Mouse (Mus musculus): ENCODE measurements at regions not wholly inside any gene's neighbourhood (a gene's known extent, or its start where the extent isn't known, plus 50 kb on each side); places are given as distances from the start of the nearest gene placed in this dataset.

DNA sequence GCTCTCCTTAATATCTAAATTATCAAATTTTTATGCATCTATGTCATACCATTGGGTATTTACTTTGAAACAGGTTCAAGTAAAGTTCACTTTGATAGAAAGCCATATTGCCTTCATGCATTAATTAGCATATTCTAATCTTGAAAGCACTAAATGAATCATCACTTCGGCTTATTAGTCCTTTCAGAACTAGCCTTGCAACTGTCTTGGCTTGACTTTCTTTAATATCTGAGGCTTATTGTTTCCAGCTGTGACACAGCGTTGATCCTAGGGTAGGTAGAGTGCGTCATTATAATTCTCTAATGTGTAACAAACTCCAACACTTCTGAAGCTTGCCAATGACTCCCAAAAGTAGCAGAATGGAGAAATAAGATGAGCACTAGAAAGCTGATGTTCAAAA is 169.9 kb upstream of the Dab2 start:
- in situ Hi-C loops (cut with MboI, MseI) = no loop called here

DNA sequence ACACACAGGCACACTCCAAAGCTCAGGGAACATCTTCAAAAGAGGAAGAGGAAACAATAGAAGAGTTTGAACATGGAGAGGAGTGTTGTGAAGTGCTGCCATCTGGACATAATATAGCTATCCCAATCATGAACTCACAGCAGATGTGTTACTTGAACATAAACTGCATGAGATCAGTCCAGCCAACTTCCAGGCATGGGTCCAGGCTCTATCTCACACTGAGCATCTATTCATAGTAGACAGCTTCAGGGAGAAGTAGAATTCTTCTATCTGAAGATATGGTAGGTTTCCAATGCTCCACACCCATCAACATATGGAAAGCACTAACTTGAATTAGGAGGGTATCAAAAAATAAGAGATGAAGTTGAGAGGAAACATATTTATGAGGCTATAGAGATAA is 167.4 kb upstream of the Dab2 start:
- in situ Hi-C loops (cut with MboI, MseI) = no loop called here

DNA sequence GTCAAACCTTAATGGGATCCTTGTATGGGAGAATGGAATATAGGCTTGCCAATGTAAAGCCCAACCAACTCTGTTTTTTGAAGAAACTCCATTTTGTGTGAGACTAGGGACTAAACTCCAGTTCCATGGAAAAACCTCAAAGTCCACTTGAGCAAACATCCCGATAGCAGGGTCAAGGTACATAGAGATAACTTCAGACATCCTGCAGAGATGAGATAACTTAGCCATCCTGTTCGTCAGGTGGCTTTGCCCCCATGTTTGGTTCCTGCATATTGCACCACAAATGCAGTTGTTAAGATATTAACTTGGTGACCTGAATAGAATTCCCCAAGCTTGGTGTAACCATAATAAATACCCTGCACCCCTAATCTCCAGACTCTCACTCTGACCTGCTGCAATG is 154.5 kb upstream of the Dab2 start:
- in situ Hi-C loops (cut with MboI, MseI) = no loop called here

DNA sequence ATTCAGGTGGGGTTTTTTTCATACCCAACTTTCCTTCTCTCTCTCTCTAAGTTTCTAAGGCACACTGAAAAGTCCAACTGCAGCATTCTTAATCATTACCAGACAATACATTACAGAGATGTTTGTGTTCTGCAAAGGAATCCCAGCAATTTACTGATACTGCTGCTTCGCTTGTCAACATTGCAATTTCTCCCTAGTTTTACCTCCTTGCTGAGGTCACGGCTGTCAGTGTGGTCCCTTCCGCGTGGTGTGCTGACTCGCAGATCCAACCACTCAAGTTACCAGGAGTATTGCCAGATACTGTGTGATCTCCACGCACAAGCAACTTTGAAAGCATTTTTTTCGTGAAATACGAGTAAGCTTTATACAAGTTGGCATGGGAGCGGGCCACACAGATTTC is 144.9 kb upstream of the Dab2 start:
- in situ Hi-C loops (cut with MboI, MseI) = no loop called here

DNA sequence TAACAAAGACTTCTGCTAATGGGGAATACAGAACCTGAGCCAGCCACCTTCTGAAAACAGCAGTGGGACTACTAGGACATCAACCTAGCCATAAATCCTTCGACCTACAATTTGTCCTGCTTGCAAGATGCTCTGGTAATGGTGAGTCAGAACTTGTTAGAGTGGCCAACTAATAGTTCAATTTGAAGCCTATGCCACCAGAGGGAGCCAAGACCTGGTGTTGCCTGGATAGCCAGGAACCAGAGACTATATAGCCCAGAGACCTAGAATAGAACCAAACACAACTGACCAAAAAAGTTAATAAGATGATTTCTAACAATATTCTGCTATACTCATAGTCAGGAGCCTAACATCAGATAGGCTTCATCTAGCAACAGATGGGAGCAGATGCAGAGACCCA is 119.3 kb upstream of the Dab2 start:
- in situ Hi-C loops (cut with MboI, MseI) = no loop called here

DNA sequence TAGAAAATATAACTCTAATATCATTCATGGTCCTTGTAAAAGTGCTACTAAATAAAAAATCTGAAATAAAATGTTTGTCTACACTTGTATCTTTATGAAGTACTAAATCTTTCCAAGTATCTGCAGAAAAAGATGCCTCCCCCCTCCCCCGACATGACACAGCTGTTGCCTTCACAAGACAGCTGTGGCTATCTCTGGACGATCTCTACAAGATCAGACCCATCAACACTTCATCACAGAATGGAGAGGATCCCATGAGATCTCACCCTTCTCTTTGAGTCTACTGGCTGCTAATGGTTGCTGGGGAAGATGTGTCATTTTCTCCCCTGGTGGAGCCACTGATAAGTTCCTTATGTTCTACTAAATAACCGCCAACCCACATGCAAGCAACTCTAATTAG is 116.0 kb upstream of the Dab2 start:
- in situ Hi-C loops (cut with MboI, MseI) = no loop called here

DNA sequence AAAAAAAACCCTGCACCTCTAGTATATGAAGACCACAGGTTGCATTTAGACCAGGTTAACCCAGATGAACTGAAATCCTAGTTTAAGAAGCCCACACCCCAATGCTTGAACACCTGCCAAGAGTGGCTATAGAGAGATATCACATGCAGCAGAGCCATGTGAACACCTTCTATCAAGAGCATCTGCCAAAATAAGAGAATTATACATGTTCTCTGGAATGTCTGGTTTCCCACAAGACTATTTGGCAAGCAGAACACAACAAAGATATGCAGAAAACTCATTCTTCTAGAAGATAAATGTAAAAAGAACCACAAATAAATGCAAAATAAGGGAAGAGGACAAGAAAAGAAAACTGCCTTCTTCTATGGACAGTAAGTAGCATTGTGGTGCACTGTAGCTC is 107.7 kb upstream of the Dab2 start:
- in situ Hi-C loops (cut with MboI, MseI) = no loop called here

DNA sequence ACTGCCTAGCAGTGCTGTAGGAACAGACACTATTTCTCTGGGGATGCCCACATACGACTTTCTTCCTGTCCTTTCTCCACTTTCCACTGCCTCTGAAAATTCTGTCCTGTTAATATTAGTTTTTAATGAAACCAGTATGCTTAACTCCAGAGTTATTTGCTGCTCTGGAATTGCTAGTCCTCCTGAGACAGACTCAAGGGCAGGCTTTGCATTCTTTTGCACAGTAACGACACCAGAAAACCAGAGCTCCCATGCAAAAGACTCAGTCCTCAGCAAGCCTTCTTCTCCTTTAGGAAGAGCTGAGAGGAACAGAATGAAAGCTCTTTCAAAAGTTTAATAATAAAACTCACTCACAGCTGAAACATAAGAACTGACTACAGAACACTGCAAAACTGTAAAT is 92.3 kb upstream of the Dab2 start:
- in situ Hi-C loops (cut with MboI, MseI) = loop anchor here (10.0 kb wide), 2 partner anchors 982 to 1122 kb away; no protein-coding TSS in a partner anchor

DNA sequence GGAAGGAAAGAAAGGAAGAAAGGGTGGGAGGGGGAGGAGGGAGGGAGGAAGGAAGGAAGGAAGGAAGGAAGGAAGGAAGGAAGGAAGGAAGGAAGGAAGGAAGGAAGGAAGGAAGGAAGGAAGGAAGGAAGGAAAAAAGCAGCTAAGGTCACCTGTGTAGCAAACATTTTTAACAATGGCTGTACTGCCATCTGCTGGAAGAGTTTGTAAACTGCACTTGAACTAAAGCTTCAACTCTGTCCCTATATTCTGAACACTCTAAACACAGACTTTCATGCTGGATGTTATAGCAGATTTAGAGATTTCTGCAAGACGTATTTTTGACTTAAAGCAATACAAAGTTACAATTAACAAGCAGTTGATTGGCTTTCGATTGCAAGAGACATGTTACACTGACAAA is 90.3 kb upstream of the Dab2 start:
- in situ Hi-C loops (cut with MboI, MseI) = loop anchor here (10.0 kb wide), 2 partner anchors 984 to 1124 kb away; no protein-coding TSS in a partner anchor

DNA sequence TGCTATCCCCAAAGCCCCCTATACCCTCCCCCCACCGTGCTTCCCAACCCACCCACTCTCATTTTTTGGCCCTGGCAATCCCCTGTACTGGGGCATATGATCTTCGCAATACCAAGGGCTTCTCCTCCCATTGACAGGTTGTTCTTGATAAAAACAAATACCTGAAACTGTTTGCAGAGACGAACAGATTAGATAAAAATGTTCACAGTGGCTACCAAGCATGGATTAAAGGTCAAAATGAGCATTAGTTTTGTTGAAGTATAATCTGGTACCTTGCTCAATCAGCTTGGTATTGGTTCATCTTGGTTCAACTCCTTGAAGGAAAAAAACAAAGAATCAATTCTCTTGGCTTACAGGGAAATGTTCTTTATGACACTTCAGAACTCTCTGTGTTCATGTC is 81.5 kb upstream of the Dab2 start:
- in situ Hi-C loops (cut with MboI, MseI) = no loop called here

DNA sequence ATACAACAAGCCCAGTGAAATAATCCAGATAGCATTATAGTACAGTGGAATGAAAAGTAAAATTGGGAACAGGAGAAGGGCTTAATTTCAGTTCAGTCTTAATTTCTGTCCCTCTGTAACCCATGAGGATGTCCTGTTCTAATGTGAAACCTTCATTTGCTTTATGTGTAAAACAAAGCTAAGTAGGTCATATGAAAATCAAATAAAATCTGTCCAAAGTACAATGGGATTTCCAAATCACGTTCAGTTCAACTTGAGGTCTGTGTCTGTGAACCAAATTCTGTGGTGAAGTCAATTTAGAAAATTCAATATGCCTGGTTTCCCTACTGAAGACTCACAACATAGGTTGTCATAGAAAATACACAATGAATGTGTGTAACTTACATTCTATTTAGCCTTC is 74.4 kb upstream of the Dab2 start:
- in situ Hi-C loops (cut with MboI, MseI) = loop anchor here (25.0 kb wide), 1 partner anchor 412 kb away; no protein-coding TSS in a partner anchor

DNA sequence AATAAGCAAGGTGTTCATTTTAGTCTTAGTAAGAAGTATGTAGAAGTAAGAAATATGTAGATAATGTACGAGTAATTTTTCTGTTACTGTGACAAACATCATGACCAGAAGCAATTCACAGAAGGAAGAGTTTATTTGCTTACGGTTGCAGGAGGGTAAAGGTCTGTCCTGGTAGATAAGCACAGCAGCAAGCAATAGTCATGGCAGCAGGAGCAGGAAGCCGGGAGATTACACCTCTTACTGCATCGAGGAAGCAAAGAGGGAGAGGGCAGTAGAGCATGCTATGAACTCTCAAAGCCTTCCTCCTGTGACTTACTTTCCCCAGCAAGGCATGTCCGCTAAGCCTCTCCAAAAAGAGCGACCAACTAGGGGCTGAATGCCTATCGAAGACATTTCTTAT is 69.0 kb upstream of the Dab2 start:
- in situ Hi-C loops (cut with MboI, MseI) = loop anchor here (25.0 kb wide), 1 partner anchor 407 kb away; no protein-coding TSS in a partner anchor

DNA sequence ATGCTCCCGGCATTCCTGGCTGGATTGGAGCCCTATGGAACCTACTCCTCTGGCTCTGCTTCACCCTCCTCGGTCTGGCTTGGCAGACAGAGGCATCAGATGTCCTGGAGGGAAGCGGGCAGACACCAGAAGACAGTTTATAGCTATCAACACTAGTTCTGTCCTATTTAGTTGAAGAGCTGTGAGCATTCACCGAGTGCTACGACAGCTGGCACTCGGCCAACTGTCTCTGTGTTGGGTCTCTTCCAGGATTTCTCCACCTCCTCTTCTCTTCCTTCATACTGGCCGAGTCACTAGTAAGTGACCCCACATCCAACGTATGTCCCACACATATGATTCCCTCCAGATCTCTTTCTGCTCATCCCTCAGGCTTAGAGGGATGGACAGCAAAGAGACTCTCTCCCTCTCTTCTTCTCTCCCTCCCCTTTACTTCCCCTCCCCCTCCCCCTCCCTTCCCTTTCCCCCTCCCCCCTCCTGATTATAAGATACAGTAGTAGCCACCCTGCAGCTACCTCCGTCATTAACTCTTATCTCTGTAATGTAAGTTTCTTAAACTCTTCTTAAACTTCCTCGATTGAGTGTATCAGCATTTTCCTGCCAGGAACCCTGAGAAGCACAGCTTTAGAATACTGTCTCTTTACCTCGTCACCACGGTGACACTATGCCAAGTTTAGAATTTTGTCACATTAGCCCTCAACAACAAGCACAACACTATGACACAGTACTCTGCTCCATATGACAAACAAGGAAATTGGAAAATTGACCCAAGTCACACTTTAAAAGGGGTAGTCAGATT is 68.1 kb upstream of the Dab2 start:
- in situ Hi-C loops (cut with MboI, MseI) = loop anchor here (25.0 kb wide), 1 partner anchor 406 kb away; no protein-coding TSS in a partner anchor

DNA sequence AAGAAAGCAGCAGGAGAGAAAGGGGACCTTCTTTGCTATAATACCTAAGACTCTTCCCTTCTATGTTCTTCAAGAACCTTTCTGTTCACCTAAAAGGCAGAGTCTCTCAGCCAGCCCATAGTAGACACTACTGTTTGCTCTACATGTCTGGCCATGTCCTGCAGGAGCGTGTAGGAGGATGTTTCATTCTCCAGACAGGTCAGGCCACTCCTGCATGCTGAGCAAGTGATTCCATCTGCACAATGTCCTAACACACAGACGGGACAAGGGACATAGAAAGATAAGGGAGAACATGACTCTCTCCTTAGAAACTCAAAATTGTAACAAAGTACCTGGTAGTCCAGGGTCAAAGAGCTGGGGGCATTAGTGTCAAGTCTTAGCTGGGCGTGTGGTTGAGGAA is 66.0 kb upstream of the Dab2 start:
- in situ Hi-C loops (cut with MboI, MseI) = loop anchor here (25.0 kb wide), 1 partner anchor 404 kb away; no protein-coding TSS in a partner anchor

DNA sequence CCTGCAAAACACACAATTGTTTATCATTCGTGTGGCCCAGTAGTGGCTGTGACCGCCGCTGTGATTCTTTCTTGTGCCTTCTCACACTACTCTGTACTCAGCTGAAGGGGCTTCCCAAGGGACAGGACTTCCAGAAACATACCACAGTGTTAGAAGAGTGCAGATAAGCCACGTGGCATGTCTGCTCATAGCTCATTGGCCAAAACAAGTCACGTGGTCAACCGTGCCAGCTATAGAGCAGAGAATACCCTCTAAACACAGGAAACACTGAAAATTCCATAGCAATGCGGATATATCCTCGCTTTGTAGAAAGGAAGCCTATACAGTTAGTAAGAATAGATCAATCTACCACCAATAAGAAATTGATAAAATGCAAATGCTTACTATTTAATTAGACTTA is 63.0 kb upstream of the Dab2 start:
- in situ Hi-C loops (cut with MboI, MseI) = loop anchor here (5.0 to 25.0 kb wide), 3 partner anchors 201 to 401 kb away; no protein-coding TSS in a partner anchor

DNA sequence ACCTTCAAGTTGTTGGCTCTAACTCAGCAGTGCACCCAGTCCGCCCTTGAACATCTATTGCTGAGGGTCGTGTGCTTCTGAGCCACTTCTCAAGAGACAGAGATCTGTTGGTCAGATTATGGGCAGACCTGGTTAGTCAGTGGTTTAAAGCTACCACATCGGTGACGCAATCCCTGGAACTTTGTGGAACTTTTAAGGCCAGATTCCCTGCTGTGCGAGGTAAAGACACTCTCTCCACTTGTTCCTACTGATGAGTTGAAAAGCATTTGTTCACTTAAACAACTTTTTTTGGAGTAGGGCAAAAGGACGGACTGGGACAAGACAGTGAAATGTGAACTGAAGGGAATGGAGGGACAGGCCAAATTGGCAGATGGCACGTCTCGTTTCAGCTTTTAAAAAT is 61.9 kb upstream of the Dab2 start:
- in situ Hi-C loops (cut with MboI, MseI) = loop anchor here (5.0 to 25.0 kb wide), 3 partner anchors 200 to 400 kb away; no protein-coding TSS in a partner anchor

DNA sequence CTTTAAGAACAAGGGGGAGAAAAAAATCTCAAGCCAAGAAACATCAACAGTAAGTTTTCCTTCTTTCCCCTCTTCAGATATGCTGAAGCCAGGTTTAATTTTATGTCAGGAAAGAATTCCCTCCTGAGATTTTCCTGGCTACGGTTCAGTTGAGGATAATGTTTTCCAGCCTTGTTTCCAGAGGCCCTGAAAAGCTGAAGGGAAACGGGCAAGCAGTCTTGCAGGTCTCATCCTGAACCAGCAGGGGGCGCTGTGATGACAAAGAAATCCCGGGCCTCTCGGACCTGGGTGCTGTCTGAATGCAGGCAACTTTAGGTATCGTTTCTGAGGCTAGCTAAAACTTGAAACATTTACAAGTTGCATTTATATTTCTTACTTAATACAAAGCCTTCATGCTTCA is 61.5 kb upstream of the Dab2 start:
- in situ Hi-C loops (cut with MboI, MseI) = loop anchor here (5.0 to 25.0 kb wide), 3 partner anchors 199 to 399 kb away; no protein-coding TSS in a partner anchor

DNA sequence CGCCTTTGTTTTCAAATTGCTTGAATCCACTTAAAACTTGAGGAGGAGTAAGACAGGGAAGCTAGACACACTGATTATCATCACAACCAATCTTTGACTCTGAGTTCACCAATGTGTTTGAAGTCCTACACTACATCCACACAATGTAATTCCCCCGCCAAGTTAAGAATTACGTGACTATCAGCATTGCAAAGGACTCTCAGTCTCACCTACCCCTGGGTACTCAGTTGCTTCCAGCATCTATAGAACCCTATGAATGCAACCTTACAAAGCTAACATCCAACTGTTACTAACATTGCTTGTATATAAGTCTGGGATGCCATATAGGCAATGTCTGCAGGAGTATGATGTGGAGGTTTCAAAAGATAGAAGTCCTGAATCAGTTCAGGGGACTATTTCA is 60.8 kb upstream of the Dab2 start:
- in situ Hi-C loops (cut with MboI, MseI) = loop anchor here (5.0 to 25.0 kb wide), 3 partner anchors 199 to 399 kb away; no protein-coding TSS in a partner anchor

DNA sequence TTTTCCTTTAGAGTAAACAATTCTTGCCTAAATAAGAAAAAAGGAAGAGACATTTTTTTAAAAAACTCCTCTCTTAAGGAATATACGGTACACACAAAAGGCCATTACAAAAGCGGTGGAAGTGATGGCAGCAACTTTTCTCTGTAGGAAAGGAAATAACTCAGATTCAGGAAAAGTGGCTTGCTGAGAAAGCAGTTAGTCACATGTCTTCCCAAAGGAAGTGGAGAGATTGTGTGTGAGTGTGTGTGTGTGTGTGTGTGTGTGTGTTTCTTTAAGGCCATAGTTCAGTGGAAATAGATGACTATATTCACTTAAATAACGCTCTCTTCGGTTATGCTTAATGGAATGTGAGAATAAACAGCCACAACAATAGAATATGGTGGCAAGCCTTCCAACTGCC is 57.5 kb upstream of the Dab2 start:
- in situ Hi-C loops (cut with MboI, MseI) = loop anchor here (25.0 kb wide), 1 partner anchor 395 kb away; no protein-coding TSS in a partner anchor

DNA sequence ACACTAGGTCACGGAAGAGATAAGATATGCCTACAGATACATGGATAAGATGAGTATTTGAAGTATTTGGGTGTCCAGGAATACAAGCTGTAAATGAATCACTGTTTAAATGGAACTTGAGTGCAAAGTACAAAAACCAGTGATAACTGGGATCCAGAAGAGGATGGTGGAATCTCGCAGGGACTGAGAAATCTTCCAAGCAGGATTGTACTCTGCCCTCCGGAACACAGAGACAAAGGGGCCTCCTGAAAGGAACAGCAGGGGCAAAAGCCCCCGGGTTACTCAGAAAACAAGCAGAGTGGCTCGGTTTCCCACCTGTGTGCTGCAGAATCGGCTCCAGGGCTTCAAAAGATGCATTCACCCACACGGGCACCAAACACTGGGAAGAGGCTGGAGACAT is 55.2 kb upstream of the Dab2 start:
- in situ Hi-C loops (cut with MboI, MseI) = loop anchor here (25.0 kb wide), 1 partner anchor 393 kb away; no protein-coding TSS in a partner anchor

DNA sequence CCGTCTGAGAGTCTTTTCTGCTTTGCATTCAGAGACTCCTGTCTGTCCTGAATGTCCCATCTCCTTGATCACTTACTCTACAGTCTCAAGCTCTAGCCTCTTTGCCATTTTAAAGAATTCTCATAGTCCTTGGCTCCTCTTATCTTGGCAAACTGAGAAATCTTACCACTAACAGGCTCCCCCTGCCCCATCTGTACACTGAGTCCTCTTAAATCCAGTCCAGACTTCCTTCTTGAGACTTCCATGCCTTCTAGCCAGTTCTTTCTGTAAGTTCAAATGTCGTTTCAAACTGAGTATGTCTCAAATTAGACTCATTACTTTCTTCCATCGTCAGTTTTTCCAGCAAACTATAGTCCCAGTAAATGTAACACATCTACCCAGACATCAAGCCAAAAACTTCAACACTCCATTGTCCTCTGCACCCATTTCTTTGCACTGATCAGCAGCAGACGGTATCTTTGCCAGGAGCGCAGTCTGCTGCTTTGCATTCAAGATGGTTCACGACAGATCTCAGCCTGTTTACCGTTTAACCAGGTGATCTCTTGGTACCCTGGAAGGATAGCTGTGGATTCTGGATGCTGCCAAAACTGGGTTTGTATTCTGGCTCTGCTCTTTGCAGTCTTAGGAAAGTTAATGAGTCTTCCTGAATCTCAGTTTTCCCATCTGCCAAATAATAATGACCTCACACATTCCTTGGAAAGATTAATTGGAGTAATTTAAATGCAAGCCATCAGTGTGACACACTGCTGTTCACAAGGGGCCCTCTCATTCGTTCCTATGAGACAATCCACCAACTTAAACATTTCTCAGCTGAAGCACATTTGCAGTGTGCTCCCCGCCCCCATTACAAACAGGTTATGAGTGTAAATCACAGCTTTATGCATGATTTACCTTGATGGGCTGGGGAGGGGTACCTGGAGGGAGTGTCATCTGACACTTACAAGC is 53.4 kb upstream of the Dab2 start:
- in situ Hi-C loops (cut with MboI, MseI) = loop anchor here (25.0 kb wide), 1 partner anchor 391 kb away; no protein-coding TSS in a partner anchor

DNA sequence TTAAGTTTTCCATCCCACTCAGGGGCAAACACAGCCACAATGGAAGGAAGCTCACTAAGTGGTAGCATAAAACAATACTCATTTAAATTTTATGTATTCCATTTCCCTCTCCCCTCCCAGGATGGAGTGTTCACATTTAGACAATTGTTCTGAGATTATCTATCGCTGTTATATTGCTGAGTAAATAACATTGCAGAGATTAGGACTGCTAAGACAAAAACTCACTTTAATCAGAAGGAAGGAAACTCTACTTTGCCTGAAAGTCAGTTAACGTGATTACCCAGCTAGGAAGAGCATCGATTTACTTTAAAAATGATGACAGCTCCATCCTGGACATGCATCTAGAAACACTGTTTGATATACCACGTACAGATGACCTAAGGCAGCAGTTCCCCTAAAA is 51.1 kb upstream of the Dab2 start:
- in situ Hi-C loops (cut with MboI, MseI) = loop anchor here (25.0 kb wide), 1 partner anchor 389 kb away; no protein-coding TSS in a partner anchor

All from T-helper 1 cell (primary cell).